Mouse (Mus musculus) telencephalon, adult 2 months (tissue): Measurements from ENCODE around the gene Igsf23.
"Not testable (repeated sequence)": the region's sequence is repeated elsewhere in the genome, so short reads cannot be mapped to it uniquely, and the experiment has no call there.

ENCODE experiments used
- DNase-seq: peaks from one replicate; pipeline ENCODE4 v3.0.0-alpha.2; 2011; ENCODE audit warnings: low read depth, low spot score

The Igsf23 gene

DNA sequence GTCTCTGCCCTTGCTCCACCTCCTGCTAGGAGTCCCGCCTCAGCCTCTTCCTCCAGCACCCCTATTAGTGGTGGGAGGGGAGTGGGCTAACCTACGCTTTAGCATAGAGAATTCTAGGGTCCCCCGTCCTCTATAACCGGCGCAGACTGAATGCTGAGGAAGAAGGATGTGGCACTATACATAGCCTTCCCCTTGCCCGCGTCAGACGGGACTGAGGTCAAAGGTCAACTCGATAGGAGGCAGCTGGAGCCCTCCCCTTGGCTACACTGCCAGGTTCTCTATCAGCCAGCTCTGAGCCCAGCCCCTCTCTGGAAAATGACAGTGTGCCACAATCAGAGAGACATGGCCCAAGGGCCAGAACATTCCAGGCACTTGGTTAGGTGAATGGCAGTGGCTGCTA, at the start of gene Igsf23:
Igsf23 (minus strand) TSS at position 168 of the 400 bp plus-strand sequence.
- no peak for DNase-seq

GRCm38 (mm10) chr7:19996721-19997120, 46.2 kb upstream of the Igsf23 start:
- not testable (repeated sequence) for DNase-seq

DNA sequence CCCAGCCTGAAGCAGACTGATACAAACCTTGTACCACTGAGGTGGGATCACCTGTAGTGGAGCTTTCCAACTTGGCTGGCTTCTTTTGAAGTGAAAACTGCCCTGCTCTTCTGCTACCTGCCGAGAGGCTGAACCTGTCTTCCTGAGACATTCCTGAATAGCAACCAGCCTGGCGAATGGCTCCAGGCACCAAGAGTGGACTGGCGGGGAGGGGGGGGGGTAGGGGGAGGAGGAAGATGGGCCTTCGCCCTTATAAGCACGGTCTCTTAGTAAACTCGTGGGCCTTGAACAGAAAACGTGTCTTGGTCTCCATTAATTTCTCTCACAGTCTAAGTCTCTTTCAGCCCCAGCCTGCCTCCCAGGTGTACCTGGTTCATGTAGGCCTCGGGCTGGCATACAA, 40.6 kb upstream of the Igsf23 start, which contains the start of gene Nlrp9b:
Nlrp9b (plus strand) TSS at position 301 of the 400 bp plus-strand sequence.
- DNase-seq, result not testable (repeated sequence)

- DNase-seq, result no peak
Measured at GRCm38 (mm10) chr7:19971516-19971915, 21.0 kb upstream of the Igsf23 start.

- no peak for DNase-seq
Measured at GRCm38 (mm10) chr7:19970196-19970595, 19.6 kb upstream of the Igsf23 start.

- DNase-seq, result no peak
Measured at GRCm38 (mm10) chr7:19969541-19970090, 19.1 kb upstream of the Igsf23 start.

DNA sequence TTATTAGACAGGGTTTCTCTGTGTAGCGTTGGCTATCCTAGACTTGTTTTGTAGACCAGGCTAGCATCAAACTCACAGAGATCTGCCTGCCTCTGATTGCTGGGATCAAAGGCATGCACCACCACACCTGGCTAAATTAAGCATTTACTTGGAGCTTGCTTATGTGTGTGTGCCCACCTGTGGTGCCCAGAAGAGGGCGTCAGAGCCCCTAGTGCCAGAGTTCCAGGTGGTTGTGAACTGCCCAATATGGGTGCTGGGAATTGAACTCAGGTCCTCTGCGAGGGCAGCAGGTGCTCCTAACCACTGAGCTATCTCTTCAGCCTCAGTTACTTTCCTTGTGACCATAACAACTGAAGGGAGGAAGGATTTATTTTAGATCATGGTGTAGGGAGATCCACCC, 18.6 kb upstream of the Igsf23 start:
- DNase-seq, result no peak

DNA sequence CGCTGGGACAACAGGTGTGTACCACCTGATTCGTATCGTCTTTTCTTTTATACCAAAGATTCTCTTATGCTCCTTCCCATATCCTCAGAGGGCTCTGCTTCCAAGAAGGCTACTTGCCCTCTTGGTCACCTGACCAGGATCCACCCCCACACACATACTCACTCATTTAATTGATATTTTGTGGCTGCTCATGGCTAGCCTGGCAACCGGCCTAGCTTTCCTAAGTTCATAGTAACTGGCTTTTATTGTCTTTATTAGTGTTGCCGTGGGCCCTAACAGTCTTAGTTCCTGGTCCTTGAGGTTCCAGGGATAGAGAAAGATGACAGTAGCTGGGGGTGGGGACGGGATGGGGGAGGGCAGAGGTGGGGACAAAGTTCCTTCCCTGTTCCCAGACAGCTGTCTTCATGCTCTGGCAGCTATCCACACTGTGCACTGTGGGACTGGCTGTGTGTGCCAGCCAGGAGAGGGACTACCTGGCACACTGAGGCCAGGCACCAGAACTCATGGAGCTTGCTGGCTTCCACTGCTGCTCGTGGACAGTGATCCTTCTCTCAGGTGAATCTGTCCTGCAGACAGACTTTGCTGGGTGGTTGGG, 14.5 kb upstream of the Igsf23 start, which contains the start of gene Ceacam20:
Ceacam20 (plus strand) TSS at position 428 of the 595 bp plus-strand sequence.
- DNase-seq, result no peak

DNA sequence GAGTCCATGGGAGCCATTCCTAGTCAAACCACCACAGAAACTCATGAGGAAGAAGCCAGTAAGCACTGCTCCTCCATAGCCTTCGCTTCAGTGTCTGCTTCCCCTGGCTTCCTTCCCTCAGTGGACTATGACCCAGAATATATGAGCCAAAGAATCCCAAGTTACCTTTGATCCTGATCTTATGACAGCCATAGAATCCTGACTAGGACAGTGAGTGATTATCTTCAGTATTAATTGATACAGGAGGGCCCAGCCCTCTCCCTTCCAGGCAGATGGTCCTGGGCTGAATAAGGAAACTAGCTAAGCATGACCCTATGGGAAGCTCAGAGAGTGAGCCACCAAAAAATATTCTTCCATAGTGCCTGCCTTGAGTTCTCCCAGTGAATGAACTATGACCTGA, 11.9 kb upstream of the Igsf23 start:
- DNase-seq, result no peak

DNA sequence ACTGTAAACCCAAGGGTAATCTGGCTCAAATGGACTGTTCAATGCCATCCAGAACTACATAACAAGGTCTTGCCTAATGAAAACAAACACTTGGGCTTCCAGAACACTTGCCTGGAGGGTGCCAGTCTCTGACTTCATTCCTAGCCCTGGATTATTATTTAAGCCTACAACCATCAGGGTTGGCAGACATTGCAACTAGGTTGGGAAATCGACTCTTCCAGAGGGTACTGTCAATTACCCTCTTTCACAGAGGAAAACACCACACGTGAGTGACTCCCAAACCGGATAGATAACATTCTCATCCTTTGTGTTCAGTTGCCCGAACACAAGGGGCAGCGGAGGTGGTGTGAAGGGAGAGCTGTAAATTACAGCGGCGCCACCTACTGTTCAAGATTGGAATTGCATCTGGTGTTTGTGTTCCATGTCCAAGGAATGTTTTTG, 5.8 kb upstream of the Igsf23 start:
- DNase-seq, result peak; percentile 56

DNA sequence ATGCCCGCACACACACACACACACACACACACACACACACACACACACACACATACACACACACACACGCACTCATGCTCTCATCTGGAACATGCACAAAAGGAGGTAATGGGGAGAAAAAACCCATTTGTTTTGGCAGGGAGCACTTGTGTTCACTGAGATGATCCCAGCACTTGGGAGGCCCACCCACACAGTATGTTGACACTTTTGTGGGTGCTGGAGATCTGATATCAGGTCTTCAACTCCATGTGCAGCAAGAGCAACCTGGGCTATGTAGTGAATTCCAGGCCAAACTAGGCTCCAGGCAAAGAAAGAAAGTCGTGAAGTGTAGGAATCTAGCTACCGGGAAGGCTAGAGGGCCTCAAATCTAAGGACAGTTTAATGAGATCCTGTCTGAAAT, 5.3 kb upstream of the Igsf23 start:
- DNase-seq, result no peak

DNA sequence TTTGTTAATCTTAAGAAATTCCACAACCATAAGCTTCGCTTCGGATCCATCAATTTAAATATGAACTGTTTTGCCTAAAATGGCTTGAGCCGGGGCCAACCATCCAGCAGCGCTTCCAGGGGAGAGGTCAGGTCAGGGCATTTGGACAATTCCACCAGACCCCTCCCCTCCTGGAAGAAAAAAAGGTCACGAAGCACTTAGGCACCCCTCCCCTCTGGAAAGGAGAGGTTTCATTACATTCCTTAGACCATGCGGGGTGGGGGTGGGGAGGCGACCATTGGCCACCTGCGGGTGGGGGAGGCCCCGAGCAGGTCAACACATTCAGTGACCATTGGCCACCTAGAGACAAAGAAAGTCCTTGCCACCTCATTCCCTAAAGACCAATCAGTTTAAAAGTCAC, 2.5 kb upstream of the Igsf23 start:
- no peak for DNase-seq

- DNase-seq, result no peak
Measured at GRCm38 (mm10) chr7:19952320-19952986, 1.9 kb upstream of the Igsf23 start.

GRCm38 (mm10) chr7:19949996-19950395, 560 bp downstream of the Igsf23 start:
- DNase-seq, result no peak

- no peak for DNase-seq
Measured at GRCm38 (mm10) chr7:19948956-19949355, 1.6 kb downstream of the Igsf23 start.

DNA sequence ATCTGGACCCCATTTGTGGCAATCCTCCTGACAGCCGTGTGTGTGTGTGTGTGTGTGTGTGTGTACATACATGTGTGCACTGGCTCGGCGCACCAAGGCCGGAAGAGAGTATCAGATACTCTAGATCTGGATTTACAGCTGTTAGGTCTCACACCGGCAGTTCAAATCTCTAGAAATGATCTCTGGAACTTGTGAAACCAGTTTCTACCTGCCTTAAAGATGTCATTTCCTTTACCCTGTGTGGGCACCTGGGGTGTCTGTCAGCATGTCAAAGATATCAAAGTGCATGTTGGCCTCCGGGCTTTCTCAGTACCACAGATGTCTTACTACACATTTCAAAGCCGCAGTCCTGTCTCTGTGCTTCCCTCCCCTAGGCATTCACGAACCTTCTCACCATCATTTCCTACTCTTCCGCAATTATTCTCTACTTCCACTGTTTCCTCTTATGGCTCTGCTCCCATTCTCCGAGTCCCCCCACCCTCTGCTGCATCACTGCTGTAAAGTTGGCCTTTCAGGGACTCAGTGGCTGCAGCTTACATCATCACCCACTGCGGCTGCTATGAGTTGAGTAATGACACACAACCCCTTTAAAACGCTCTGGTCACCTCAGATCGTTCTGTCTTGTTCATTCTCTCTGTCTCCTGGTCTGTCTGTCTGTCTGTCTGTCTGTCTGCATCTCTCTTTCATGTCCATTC, 4.6 kb downstream of the Igsf23 start:
- no peak for DNase-seq

GRCm38 (mm10) chr7:19945201-19945600, 5.4 kb downstream of the Igsf23 start:
- no peak for DNase-seq

DNA sequence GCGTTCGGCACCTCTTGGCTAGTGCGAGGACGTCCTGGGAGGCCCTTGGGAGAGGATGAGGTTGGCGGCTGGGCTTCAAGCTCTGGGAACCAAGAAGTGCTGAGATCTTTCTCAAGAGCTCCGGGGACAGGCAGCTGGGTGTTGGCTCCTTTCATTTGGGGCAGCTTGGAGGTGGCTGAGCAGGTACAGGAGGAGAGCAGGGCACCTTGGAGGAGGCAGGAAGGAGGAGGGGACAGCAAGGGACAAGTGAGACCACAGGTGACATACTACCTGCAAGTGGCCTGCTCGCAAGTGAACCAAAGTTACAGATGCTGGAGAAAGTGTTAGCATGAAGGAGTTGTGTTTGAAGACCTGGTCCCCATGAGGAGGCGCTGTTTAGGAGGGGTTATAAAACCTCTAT, 5.8 kb downstream of the Igsf23 start:
- no peak for DNase-seq

- DNase-seq, result no peak
Measured at GRCm38 (mm10) chr7:19940256-19940655, 10.3 kb downstream of the Igsf23 start.

GRCm38 (mm10) chr7:19939555-19940235, 10.9 kb downstream of the Igsf23 start:
- DNase-seq, result no peak

- no peak for DNase-seq
Measured at GRCm38 (mm10) chr7:19937229-19937821, 13.2 kb downstream of the Igsf23 start.
